Mouse (Mus musculus): ENCODE results near the gene Tenm3. TPM values are rescaled to one million over a fixed set of nuclear protein-coding genes. Genes with fewer than 3 reads are reported as not detected.

Tenm3 gene
- polyA plus RNA-seq, 1 experiment from 2014 or later, result 16.4 TPM

DNA sequence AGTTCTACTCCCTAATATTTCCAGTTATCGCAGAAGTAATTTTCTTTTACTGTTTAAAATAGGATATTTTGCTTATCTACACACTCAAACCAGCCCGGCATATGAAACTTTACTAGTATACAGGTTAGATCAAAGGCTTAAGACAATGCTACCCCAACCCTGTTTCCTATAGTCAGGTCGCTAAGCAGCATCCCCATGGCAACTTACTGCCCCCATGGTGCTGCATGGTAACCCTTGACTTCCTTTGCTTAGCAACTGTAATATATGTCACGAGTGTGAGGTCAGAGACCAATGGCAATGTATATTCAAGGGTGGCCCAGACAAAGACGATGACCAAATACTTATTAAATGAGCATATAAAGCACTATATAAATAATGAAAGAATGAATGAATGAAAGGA lies 359.6 kb downstream of the Tenm3 start:
- Histone ChIP-seq H3K27me3 (replicated peaks) (no peaks in the 10 kb centered on the region), H3K4me2 (replicated peaks) (no peak overlapping the region), H3K9me3 (no peaks in the 10 kb centered on the region), H3K9ac (no peak overlapping the region), H3K36me3 (no peaks in the 10 kb centered on the region), H3K27ac (no peak overlapping the region), H3K4me3 (replicated peaks) (no peak overlapping the region), H3K4me1 (replicated peaks) (no peaks in the 10 kb centered on the region)
- no peak for ATAC-seq
- WGBS, result 83% methylated on average over 5 of the region's 5 CpGs

GRCm38 (mm10) chr8:48481709-48482671 lies 361.8 kb downstream of the Tenm3 start:
- Histone ChIP-seq H3K4me2 (replicated peaks) (no peak overlapping the region; the same call in 1 of the 2 replicates), H3K36me3 (no peaks in the 10 kb centered on the region), H3K4me1 (replicated peaks) (no peaks in the 10 kb centered on the region), H3K9ac (no peak overlapping the region), H3K27ac (no peak overlapping the region), H3K9me3 (no peaks in the 10 kb centered on the region), H3K27me3 (replicated peaks) (no peaks in the 10 kb centered on the region), H3K4me3 (replicated peaks) (no peak overlapping the region)
- 76% methylated on average over 33 of the region's 33 CpGs for WGBS
- ATAC-seq, result no peak

DNA sequence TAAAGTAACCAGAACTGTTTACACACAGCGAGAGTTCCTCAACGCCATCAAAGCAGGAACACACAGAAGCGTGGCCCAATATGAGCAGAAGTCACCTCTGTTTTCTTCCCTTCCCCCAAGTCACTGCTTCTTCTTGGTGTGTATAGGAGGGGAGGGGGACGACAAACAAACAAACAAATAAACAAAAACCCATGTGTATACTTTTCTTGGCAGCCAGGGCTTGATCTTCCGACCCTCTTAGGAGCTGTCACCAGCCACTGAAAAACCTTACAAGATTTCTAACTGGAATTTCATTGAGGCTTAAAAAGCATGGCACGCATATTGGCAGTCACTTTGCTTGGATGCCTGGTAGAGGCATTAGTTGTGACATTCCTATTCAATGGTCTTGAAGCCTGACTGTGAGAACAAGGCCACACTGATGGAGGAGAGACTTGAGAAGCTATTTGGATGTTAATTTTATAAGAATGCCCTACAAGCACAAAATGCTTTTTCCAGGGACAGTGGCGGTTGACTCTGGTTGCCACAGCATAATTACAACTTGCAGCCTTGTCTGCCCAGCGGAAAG lies 366.3 kb downstream of the Tenm3 start:
- H3K4me1 ChIP-seq (replicated peaks), result no peaks in the 10 kb centered on the region
- H3K4me3 ChIP-seq (replicated peaks), result no peak overlapping the region
- no peak for ATAC-seq
- H3K4me2 ChIP-seq (replicated peaks), result no peak overlapping the region
- H3K27me3 ChIP-seq (replicated peaks), result no peaks in the 10 kb centered on the region
- WGBS, result 70% methylated on average over 8 of the region's 8 CpGs
- H3K27ac ChIP-seq, result no peak overlapping the region
- H3K9ac ChIP-seq, result no peak overlapping the region
- no peaks in the 10 kb centered on the region for H3K9me3 ChIP-seq
- H3K36me3 ChIP-seq, result no peaks in the 10 kb centered on the region

DNA sequence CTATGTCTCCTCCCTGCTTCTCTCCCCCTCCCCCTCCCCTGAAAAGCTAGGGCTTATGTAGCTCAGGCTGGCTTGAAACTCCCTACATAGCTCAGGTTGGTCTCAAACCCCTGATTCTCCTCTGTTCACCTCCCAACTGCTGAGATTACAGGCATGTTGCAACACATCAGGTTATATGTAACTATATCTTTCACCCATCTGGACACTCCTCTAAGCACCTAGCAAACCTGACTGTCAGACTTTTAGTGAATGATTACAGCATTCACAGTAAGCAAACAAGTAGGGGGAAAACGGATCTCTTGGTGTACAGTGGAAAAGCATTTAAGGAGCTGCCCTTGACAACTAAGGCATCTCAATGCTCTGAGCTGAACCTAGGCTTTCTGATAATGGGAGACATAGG lies 366.9 kb downstream of the Tenm3 start:
- WGBS, result 40% methylated on average over 1 of the region's 1 CpGs
- ATAC-seq, result no peak

DNA sequence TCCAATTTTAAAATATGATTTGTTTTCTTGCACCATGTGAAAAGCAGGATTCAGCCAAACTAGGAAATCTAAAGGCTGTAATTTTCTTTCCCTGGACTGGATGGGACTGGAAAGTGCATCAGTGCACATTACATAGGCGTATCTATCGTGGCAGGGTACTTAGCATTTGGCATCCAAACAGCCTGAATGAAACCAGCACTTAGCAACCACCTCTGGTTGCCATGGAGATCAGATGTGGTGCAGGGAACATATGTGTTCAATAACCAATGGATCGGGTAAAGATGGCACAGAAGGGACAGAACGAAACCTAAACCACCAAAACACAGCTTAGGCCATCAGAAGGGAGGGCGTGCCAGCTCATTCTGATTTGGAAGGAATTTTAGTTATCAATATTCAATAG lies 376.1 kb downstream of the Tenm3 start:
- ATAC-seq, result no peak
- Histone ChIP-seq H3K27me3 (replicated peaks) (no peaks in the 10 kb centered on the region), H3K4me2 (replicated peaks) (no peak overlapping the region), H3K9ac (no peak overlapping the region), H3K9me3 (no peaks in the 10 kb centered on the region), H3K27ac (no peak overlapping the region), H3K4me1 (replicated peaks) (no peaks in the 10 kb centered on the region), H3K36me3 (no peaks in the 10 kb centered on the region), H3K4me3 (replicated peaks) (no peak overlapping the region)
- 87% methylated on average over 5 of the region's 5 CpGs for WGBS

More for the DNA sequence above, 366.9 kb downstream of the Tenm3 start:
- H3K9ac ChIP-seq, result no peak overlapping the region
- no peak overlapping the region for H3K4me3 ChIP-seq (replicated peaks)
- no peaks in the 10 kb centered on the region for H3K36me3 ChIP-seq
- no peak overlapping the region for H3K27ac ChIP-seq
- no peaks in the 10 kb centered on the region for H3K4me1 ChIP-seq (replicated peaks)
- H3K27me3 ChIP-seq (replicated peaks), result no peaks in the 10 kb centered on the region
- H3K4me2 ChIP-seq (replicated peaks), result no peak overlapping the region
- no peaks in the 10 kb centered on the region for H3K9me3 ChIP-seq

GRCm38 (mm10) chr8:48458373-48458772 lies 385.4 kb downstream of the Tenm3 start:
- H3K36me3 ChIP-seq, result no peaks in the 10 kb centered on the region
- ATAC-seq, result no peak
- no peak overlapping the region for H3K9ac ChIP-seq
- 27% methylated on average over 5 of the region's 5 CpGs for WGBS
- peaks cover 5% of the 10 kb centered on the region for H3K4me1 ChIP-seq (replicated peaks)
- no peaks in the 10 kb centered on the region for H3K27me3 ChIP-seq (replicated peaks)
- no peak overlapping the region for H3K4me3 ChIP-seq (replicated peaks)
- no peak overlapping the region for H3K27ac ChIP-seq
- H3K4me2 ChIP-seq (replicated peaks), result no peak overlapping the region
- H3K9me3 ChIP-seq, result no peaks in the 10 kb centered on the region

GRCm38 (mm10) chr8:48456328-48457124 lies 387.2 kb downstream of the Tenm3 start:
- Histone ChIP-seq H3K27me3 (replicated peaks) (no peaks in the 10 kb centered on the region), H3K27ac (no peak overlapping the region), H3K9me3 (no peaks in the 10 kb centered on the region), H3K36me3 (no peaks in the 10 kb centered on the region), H3K4me2 (replicated peaks) (no peak overlapping the region), H3K9ac (no peak overlapping the region), H3K4me1 (replicated peaks) (peaks cover 5% of the 10 kb centered on the region), H3K4me3 (replicated peaks) (no peak overlapping the region)
- ATAC-seq, result no peak
- WGBS, result 57% methylated on average over 22 of the region's 22 CpGs

GRCm38 (mm10) chr8:48451247-48451635 lies 392.5 kb downstream of the Tenm3 start:
- WGBS, result 54% methylated on average over 7 of the region's 7 CpGs
- Histone ChIP-seq H3K4me3 (replicated peaks) (no peak overlapping the region), H3K9ac (no peak overlapping the region), H3K36me3 (no peaks in the 10 kb centered on the region), H3K4me2 (replicated peaks) (peak overlapping the region; percentile 14; the same call in 1 of the 2 replicates), H3K4me1 (replicated peaks) (peaks cover 6% of the 10 kb centered on the region; the same call in 1 of the 2 replicates), H3K9me3 (no peaks in the 10 kb centered on the region), H3K27me3 (replicated peaks) (no peaks in the 10 kb centered on the region), H3K27ac (no peak overlapping the region)
- no peak for ATAC-seq

DNA sequence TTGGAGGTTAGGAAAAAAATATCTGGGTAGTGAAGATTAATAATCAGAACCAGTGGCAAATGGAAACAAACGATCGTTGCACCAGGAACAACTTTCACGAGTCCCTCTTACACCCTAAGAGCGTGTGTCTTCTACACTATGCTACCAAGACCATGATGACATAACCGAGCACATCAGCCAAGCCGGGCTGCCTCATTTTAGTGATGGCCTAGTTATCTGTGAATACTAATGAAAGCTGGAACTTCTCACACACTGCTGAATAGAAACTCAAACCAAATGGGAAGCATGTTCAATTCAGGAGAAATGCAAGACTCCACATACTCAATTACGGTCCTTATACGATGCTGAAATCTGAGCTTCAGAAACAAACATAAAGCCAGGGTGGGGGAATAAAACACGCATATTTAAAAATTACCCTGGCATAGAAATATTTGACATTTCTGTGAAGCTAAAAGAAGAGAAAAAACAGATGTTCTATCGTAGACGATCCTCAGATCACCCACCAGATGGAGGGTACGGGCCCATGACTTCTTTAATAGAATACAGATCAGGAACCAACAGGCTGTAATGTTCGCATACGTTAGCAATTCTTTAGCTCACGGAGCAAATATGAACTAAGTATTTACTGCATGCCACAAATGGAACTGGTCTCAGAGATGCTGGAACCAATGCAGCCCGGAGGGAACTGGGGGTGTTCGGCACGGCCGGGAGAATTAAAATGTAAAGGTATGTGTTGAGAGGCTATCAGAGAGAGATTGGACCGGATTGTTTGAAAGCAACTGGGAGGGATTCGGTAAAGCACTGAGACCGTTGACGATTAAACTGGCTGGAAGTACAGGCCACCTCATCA lies 393.1 kb downstream of the Tenm3 start:
- no peaks in the 10 kb centered on the region for H3K36me3 ChIP-seq
- peak overlapping the region; percentile 14; the same call in 1 of the 2 replicates for H3K4me2 ChIP-seq (replicated peaks)

GRCm38 (mm10) chr8:48449625-48450024 lies 394.1 kb downstream of the Tenm3 start:
- no peak overlapping the region for H3K9ac ChIP-seq
- no peak overlapping the region for H3K27ac ChIP-seq
- H3K4me3 ChIP-seq (replicated peaks), result no peak overlapping the region
- peaks cover 6% of the 10 kb centered on the region; the same call in 1 of the 2 replicates for H3K4me1 ChIP-seq (replicated peaks)
- no peaks in the 10 kb centered on the region for H3K27me3 ChIP-seq (replicated peaks)
- ATAC-seq, result no peak
- H3K9me3 ChIP-seq, result no peaks in the 10 kb centered on the region
- 23% methylated on average over 3 of the region's 3 CpGs for WGBS
- no peak overlapping the region for H3K4me2 ChIP-seq (replicated peaks)
- no peaks in the 10 kb centered on the region for H3K36me3 ChIP-seq

More for the DNA sequence above, 393.1 kb downstream of the Tenm3 start:
- peaks cover 6% of the 10 kb centered on the region; the same call in 1 of the 2 replicates for H3K4me1 ChIP-seq (replicated peaks)
- H3K27ac ChIP-seq, result no peak overlapping the region
- no peaks in the 10 kb centered on the region for H3K27me3 ChIP-seq (replicated peaks)
- no peak overlapping the region for H3K9ac ChIP-seq
- H3K9me3 ChIP-seq, result no peaks in the 10 kb centered on the region
- no peak overlapping the region for H3K4me3 ChIP-seq (replicated peaks)
- WGBS, result 58% methylated on average over 23 of the region's 23 CpGs
- ATAC-seq, result no peak

GRCm38 (mm10) chr8:48445690-48446089 lies 398.1 kb downstream of the Tenm3 start:
- ATAC-seq, result no peak

More at GRCm38 (mm10) chr8:48445690-48446089, 398.1 kb downstream of the Tenm3 start:
- Histone ChIP-seq H3K27ac (no peak overlapping the region), H3K9me3 (no peaks in the 10 kb centered on the region), H3K4me1 (replicated peaks) (peaks cover 6% of the 10 kb centered on the region; the same call in 1 of the 2 replicates), H3K4me2 (replicated peaks) (no peak overlapping the region), H3K4me3 (replicated peaks) (no peak overlapping the region), H3K36me3 (no peaks in the 10 kb centered on the region), H3K9ac (no peak overlapping the region), H3K27me3 (replicated peaks) (no peaks in the 10 kb centered on the region)
- 92% methylated on average over 4 of the region's 4 CpGs for WGBS

Data from intestine, embryonic 15.5 days (tissue).